Mouse (Mus musculus) hematopoietic stem cell, adult 5-6 weeks (primary cell): ENCODE data around the gene Olfr223. TPM values are rescaled to one million over a fixed set of nuclear protein-coding genes. Genes with fewer than 3 reads are reported as not detected.
"Not testable (repeated sequence)": the region's sequence is repeated elsewhere in the genome, so short reads cannot be mapped to it uniquely, and the experiment has no call there.

Experiments used
- ATAC-seq, 2 experiments: fragments of 125-278 bp in 1 of 2; replicated peaks in 1 of 2; 2 replicates each; pipeline ENCODE4 v1.8.0; 2016 to 2017; ENCODE audit warnings: inconsistent platforms in 2 of 2, mild to moderate bottlenecking in 2 of 2, moderate number of reproducible peaks in 2 of 2, low read depth in 1 of 2, moderate TSS enrichment in 1 of 2; ENCODE audit not compliant: low FRiP score in 2 of 2, poor library complexity in 2 of 2, severe bottlenecking in 2 of 2, insufficient read depth in 1 of 2, low TSS enrichment in 1 of 2
- total RNA-seq: library from RNA; stranded (forward); fragments of 172-1452, 232-1000 nt; gene quantifications from 2 replicates; pipeline ENCODE4 v1.2.3, GENCODE M21; 2017

The Olfr223 gene
- total RNA-seq, 1 experiment from 2014 or later, result not detected

DNA sequence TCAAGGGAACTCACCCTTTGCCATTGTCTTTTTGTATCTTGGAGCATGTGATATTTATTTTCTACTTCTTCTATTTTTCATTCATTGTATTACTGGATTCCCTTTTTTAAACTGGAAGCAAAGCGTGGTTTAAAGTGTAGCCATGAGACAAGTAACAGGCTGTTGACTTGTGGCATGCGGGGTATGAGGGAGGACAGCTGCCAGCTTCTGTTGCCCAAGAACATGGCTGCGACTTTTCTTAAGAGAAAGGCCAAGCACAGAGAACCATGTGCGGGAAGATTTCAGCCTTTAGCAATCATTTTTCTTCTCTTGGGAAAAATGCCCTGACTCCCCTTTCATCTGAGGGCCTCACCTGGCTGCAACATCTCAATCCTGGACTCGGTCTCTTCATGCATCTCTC, 18.6 kb upstream of the Olfr223 start:
- no peak for ATAC-seq

GRCm38 (mm10) chr11:59602287-59602686, 9.2 kb upstream of the Olfr223 start:
- ATAC-seq, result no peak

DNA sequence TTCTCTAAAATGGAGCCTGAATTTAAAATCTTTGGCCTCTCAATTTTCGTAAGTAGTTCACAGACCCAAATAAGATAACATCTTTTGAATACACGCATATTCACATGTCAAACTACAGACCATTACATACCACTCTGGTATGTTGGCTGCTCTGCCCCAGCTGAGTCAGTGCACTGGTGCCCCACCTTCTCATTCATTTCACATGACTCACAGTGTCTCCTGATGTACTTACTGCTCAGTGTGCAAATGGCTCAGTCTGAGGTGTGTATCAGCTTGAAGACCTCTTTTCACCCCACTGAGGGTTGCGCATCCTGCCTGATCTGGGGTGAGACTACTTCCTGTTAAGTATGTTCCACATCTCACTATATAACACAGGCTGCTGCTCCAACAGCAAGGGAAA, 7.8 kb upstream of the Olfr223 start:
- no peak for ATAC-seq

GRCm38 (mm10) chr11:59599211-59599610, 6.1 kb upstream of the Olfr223 start:
- ATAC-seq, result no peak

- no peak for ATAC-seq
Observed at GRCm38 (mm10) chr11:59596950-59597349, 3.9 kb upstream of the Olfr223 start.

DNA sequence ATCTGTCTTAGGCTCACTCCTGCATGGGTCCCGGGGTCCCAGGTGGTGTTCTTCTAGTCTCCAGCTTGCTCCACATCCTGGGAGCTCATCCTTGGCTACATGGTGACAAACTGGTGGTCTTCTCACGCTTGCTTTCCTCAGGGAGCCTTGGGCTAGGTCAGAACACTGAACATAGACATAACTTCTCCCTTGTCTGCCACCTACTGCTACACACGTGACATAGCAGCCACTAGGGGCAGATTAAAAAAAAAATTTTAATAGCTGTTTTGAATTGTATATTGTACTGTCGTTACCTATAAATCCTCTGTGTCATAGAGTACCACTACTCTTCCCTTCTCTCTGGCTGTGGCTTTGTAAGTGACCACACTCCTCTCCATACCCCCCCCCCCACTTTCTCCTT, 3.0 kb upstream of the Olfr223 start:
- ATAC-seq, result peak; percentile 48 to 53; a peak in 2 of 4 replicates

DNA sequence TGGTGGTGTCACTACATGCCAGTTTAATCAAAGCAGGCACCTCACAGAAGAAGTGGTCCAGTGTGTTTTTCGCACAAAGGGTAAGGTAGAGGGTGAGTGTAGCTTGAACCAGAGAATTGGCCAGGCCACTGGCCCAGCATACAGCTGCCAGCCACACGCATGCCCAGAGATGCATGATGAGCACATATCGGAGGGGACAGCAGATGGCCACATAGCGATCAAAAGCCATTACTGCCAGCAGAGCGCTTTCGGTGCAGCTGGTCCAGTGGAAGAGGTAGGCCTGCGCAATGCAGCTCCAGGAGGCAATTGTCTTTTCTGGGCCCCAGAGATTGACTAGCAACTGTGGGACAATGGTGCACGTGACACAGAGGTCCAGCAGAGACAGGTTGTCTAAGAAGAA, 3.6 kb downstream of the Olfr223 start:
- ATAC-seq, result no peak

DNA sequence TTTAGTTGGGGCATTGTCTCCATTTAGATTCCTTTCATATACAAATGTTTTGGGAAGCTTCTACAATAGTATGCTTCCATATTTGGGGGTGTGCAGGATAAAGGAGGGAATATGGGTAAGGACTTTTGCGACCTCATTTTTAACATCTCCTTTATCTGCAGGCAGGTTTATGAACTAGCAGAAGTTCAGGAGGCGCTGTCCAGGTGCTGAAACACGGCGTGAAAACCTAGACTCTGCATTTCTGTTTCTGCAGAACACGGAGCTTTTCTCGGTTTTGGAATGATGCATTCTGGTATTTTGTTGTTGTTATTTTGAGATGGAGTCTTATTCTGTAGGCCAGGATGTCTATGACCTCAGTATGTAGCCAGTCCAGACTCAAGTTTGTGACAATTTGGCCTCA, 8.6 kb downstream of the Olfr223 start:
- 0 out of 4 replicates have a peak, but pooled peaks of 1 of the 2 experiments have one; percentile 49 for ATAC-seq

- not testable (repeated sequence) for ATAC-seq
Observed at GRCm38 (mm10) chr11:59576135-59576534, 17.0 kb downstream of the Olfr223 start, which contains the start of gene Olfr222. Gene Olfr222, minus strand, starts transcription at chr11:59576235.

DNA sequence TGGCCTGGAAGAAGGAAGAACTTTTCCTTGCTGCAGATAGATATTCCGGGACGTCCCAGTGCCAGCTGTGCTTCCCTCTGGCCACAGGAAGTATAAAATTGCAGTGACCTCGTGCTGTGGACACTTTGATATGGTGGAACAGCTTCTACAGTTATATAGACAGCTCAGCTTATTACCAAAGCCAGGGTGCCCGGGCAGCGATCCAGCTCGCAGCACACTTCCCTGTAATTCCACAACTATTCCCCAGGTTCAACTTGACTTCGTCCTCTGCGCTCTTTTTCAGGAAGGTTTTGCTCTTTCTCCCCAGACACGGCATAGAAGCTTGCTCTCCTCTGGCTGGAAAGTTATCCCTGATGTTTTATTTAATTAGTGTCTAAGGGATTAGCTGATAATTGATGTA, 17.4 kb downstream of the Olfr223 start:
- no peak for ATAC-seq

DNA sequence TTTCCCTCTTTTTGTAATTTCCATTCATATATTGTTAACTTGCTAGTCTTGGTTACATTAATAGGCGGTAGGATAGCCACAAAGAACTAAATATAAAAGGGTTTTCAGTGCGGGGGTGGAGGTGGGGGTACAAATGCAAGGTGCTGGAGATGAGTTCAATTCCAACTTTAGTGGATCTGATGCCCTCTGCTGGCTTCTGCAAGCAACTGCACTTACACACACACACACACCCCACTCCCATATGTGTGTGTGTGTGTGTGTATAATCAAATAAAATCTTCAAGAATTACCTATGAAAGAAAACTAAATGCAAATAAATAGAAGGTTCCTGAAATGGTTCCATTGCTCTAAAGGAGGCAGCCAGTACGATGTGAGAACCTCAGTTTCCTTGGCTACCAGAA, 23.8 kb downstream of the Olfr223 start:
- 0 out of 4 replicates have a peak, but pooled peaks of 1 of the 2 experiments have one; percentile 27 for ATAC-seq

- no peak for ATAC-seq
Observed at GRCm38 (mm10) chr11:59562837-59563236, 30.3 kb downstream of the Olfr223 start.

GRCm38 (mm10) chr11:59562336-59562735, 30.8 kb downstream of the Olfr223 start:
- no peak for ATAC-seq

- no peak for ATAC-seq
Observed at GRCm38 (mm10) chr11:59560906-59561305, 32.2 kb downstream of the Olfr223 start.

DNA sequence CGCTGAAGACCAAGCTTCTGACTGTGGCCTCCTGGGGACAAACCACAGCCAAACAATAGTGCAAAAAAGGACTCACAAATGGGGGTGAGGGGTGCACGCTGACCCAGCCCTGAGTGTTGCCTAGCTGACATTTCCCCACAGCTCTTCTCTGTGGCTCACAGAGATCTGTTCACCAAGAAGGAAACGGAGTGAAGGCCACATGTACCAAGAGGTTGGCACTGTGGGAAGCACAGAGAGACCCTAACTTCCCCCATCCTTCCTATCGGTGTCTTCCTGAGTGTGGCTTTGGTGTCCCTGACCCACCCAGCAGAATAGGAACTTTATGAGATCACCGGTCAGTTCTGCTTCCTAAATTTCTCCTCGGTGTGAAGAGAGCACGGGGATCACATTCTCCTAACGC, 38.6 kb downstream of the Olfr223 start:
- ATAC-seq, result no peak

GRCm38 (mm10) chr11:59554127-59554526, 39.0 kb downstream of the Olfr223 start:
- ATAC-seq, result no peak

GRCm38 (mm10) chr11:59544005-59544404, 49.1 kb downstream of the Olfr223 start:
- ATAC-seq, result no peak

GRCm38 (mm10) chr11:59543376-59543775, 49.7 kb downstream of the Olfr223 start:
- ATAC-seq, result no peak

GRCm38 (mm10) chr11:59542442-59542841, 50.6 kb downstream of the Olfr223 start:
- ATAC-seq, result peak in 1 of 2 experiments; percentile 69; a peak in 1 of 4 replicates

DNA sequence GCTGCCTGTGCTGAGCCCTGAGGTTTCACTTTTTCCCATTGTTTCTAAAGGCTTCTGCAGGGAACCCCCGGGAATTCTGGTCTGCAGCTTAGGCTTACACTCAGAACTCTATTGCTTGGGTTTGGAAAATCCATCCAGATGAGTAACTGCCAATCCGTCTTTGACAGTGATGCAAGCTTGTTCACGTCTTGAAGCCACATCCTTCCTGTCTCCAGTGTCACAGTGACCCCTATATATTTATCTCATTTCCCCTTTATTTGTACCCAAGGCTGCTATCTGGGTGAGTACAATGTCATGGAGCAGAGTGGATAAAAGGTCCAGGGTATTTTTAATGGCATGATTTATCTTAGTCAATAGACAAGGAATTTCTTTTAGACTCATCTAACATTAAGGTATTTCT, 51.8 kb downstream of the Olfr223 start, which contains the start of gene Nlrp3:
Gene Nlrp3 (plus strand): TSS at position 245 of the 400 bp plus-strand sequence.
- ATAC-seq, result peak; percentile 46 to 71; a peak in 1 of 4 replicates
